Mouse (Mus musculus): ENCODE measurements around the gene Sh3d19. TPM values are rescaled to one million over a fixed set of nuclear protein-coding genes. Genes with fewer than 3 reads are reported as not detected.

Sh3d19 gene
- polyA plus RNA-seq, 1 experiment = 10.6 TPM

GRCm38 (mm10) chr3:86047686-86048408, 76.9 kb downstream of the Sh3d19 start:
- Histone ChIP-seq H3K27me3 (ENCODE audit: control insufficient read depth, insufficient read depth, low read length) (no peaks in the 10 kb centered on the region), H3K4me1 (ENCODE audit: control insufficient read depth, insufficient read depth, low read length) (no peaks in the 10 kb centered on the region), H3K27ac (ENCODE audit: control insufficient read depth, insufficient read depth, low read depth, low read length) (no peak overlapping the region), H3K36me3 (ENCODE audit: control insufficient read depth, insufficient read depth, low read length) (no peaks in the 10 kb centered on the region), H3K4me3 (ENCODE audit: control insufficient read depth, low read depth, low read length) (no peak overlapping the region)
- TF ChIP-seq CTCF (IDR thresholded peaks at IDR 0.05; ENCODE audit: control insufficient read depth, insufficient read depth, insufficient replicate concordance, low read depth, low read length) (no peak), POLR2A (IDR thresholded peaks at IDR 0.05; ENCODE audit: control insufficient read depth, low read depth, low read length) (no peak)

- Histone ChIP-seq H3K36me3 (ENCODE audit: control insufficient read depth, insufficient read depth, low read length) (no peaks in the 10 kb centered on the region), H3K27ac (ENCODE audit: control insufficient read depth, insufficient read depth, low read depth, low read length) (no peak overlapping the region), H3K4me3 (ENCODE audit: control insufficient read depth, low read depth, low read length) (no peak overlapping the region), H3K4me1 (ENCODE audit: control insufficient read depth, insufficient read depth, low read length) (no peaks in the 10 kb centered on the region), H3K27me3 (ENCODE audit: control insufficient read depth, insufficient read depth, low read length) (no peaks in the 10 kb centered on the region)
- no peak for TF ChIP-seq POLR2A (IDR thresholded peaks at IDR 0.05; ENCODE audit: control insufficient read depth, low read depth, low read length)
- TF ChIP-seq CTCF (IDR thresholded peaks at IDR 0.05; ENCODE audit: control insufficient read depth, insufficient read depth, insufficient replicate concordance, low read depth, low read length) = no peak
These were observed 78.1 kb downstream of the Sh3d19 start for GRCm38 (mm10) chr3:86049041-86049440.

- TF ChIP-seq CTCF (IDR thresholded peaks at IDR 0.05; ENCODE audit: control insufficient read depth, insufficient read depth, insufficient replicate concordance, low read depth, low read length) = no peak
- no peak for TF ChIP-seq POLR2A (IDR thresholded peaks at IDR 0.05; ENCODE audit: control insufficient read depth, low read depth, low read length)
- Histone ChIP-seq H3K36me3 (ENCODE audit: control insufficient read depth, insufficient read depth, low read length) (no peaks in the 10 kb centered on the region), H3K4me3 (ENCODE audit: control insufficient read depth, low read depth, low read length) (no peak overlapping the region), H3K27me3 (ENCODE audit: control insufficient read depth, insufficient read depth, low read length) (no peaks in the 10 kb centered on the region), H3K4me1 (ENCODE audit: control insufficient read depth, insufficient read depth, low read length) (no peaks in the 10 kb centered on the region), H3K27ac (ENCODE audit: control insufficient read depth, insufficient read depth, low read depth, low read length) (no peak overlapping the region)
These were observed 85.8 kb downstream of the Sh3d19 start for GRCm38 (mm10) chr3:86056678-86057077.

GRCm38 (mm10) chr3:86057436-86058095, 86.7 kb downstream of the Sh3d19 start:
- Histone ChIP-seq H3K27ac (ENCODE audit: control insufficient read depth, insufficient read depth, low read depth, low read length) (no peak overlapping the region), H3K4me1 (ENCODE audit: control insufficient read depth, insufficient read depth, low read length) (no peaks in the 10 kb centered on the region), H3K4me3 (ENCODE audit: control insufficient read depth, low read depth, low read length) (no peak overlapping the region), H3K36me3 (ENCODE audit: control insufficient read depth, insufficient read depth, low read length) (no peaks in the 10 kb centered on the region), H3K27me3 (ENCODE audit: control insufficient read depth, insufficient read depth, low read length) (no peaks in the 10 kb centered on the region)
- no peak for TF ChIP-seq CTCF (IDR thresholded peaks at IDR 0.05; ENCODE audit: control insufficient read depth, insufficient read depth, insufficient replicate concordance, low read depth, low read length)
- TF ChIP-seq POLR2A (IDR thresholded peaks at IDR 0.05; ENCODE audit: control insufficient read depth, low read depth, low read length) = no peak

GRCm38 (mm10) chr3:86069646-86070250, 98.8 kb downstream of the Sh3d19 start:
- Histone ChIP-seq H3K27ac (ENCODE audit: control insufficient read depth, insufficient read depth, low read depth, low read length) (no peak overlapping the region), H3K36me3 (ENCODE audit: control insufficient read depth, insufficient read depth, low read length) (no peaks in the 10 kb centered on the region), H3K4me3 (ENCODE audit: control insufficient read depth, low read depth, low read length) (no peak overlapping the region), H3K27me3 (ENCODE audit: control insufficient read depth, insufficient read depth, low read length) (no peaks in the 10 kb centered on the region), H3K4me1 (ENCODE audit: control insufficient read depth, insufficient read depth, low read length) (no peaks in the 10 kb centered on the region)
- no peak; the same call in 1 of the 2 replicates for TF ChIP-seq CTCF (IDR thresholded peaks at IDR 0.05; ENCODE audit: control insufficient read depth, insufficient read depth, insufficient replicate concordance, low read depth, low read length)
- no peak for TF ChIP-seq POLR2A (IDR thresholded peaks at IDR 0.05; ENCODE audit: control insufficient read depth, low read depth, low read length)

GRCm38 (mm10) chr3:86070799-86071198, 99.9 kb downstream of the Sh3d19 start:
- TF ChIP-seq POLR2A (IDR thresholded peaks at IDR 0.05; ENCODE audit: control insufficient read depth, low read depth, low read length) (no peak), CTCF (IDR thresholded peaks at IDR 0.05; ENCODE audit: control insufficient read depth, insufficient read depth, insufficient replicate concordance, low read depth, low read length) (no peak)
- Histone ChIP-seq H3K27ac (ENCODE audit: control insufficient read depth, insufficient read depth, low read depth, low read length) (no peak overlapping the region), H3K27me3 (ENCODE audit: control insufficient read depth, insufficient read depth, low read length) (no peaks in the 10 kb centered on the region), H3K4me3 (ENCODE audit: control insufficient read depth, low read depth, low read length) (no peak overlapping the region), H3K36me3 (ENCODE audit: control insufficient read depth, insufficient read depth, low read length) (no peaks in the 10 kb centered on the region), H3K4me1 (ENCODE audit: control insufficient read depth, insufficient read depth, low read length) (no peaks in the 10 kb centered on the region)

- no peaks in the 10 kb centered on the region; the same call in 1 of the 2 replicates for H3K4me1 ChIP-seq (ENCODE audit: control insufficient read depth, insufficient read depth, low read length)
- H3K27me3 ChIP-seq (ENCODE audit: control insufficient read depth, insufficient read depth, low read length) = no peaks in the 10 kb centered on the region
- no peak overlapping the region for H3K4me3 ChIP-seq (ENCODE audit: control insufficient read depth, low read depth, low read length)
- H3K36me3 ChIP-seq (ENCODE audit: control insufficient read depth, insufficient read depth, low read length) = no peaks in the 10 kb centered on the region
- H3K27ac ChIP-seq (ENCODE audit: control insufficient read depth, insufficient read depth, low read depth, low read length) = no peak overlapping the region
- TF ChIP-seq CTCF (IDR thresholded peaks at IDR 0.05; ENCODE audit: control insufficient read depth, insufficient read depth, insufficient replicate concordance, low read depth, low read length) (no peak), POLR2A (IDR thresholded peaks at IDR 0.05; ENCODE audit: control insufficient read depth, low read depth, low read length) (no peak)
These were observed 101.2 kb downstream of the Sh3d19 start for GRCm38 (mm10) chr3:86072066-86072465.

All from testis, adult 2 months (tissue).